Mouse (Mus musculus) heart, embryonic 10.5 days (tissue): ENCODE results near the gene Gpbp1l1. TPM values are rescaled to one million over a fixed set of nuclear protein-coding genes. Genes with fewer than 3 reads are reported as not detected.

Experiments
- DNase-seq: peaks from one replicate; pipeline ENCODE4 v3.0.0-alpha.2; 2017; ENCODE audit warnings: low spot score
- H3K27ac ChIP-seq: fragments of 300-500 bp; sonication (generic); 2 replicates; pipeline ENCODE4 v1.5.1; 2016; ENCODE audit warnings: mild to moderate bottlenecking
- H3K27me3 ChIP-seq: fragments of 300-500 bp; sonication (generic); 2 replicates; pipeline ENCODE4 v1.6.1; 2016; ENCODE audit warnings: mild to moderate bottlenecking; ENCODE audit not compliant: poor library complexity, insufficient read depth, severe bottlenecking
- H3K36me3 ChIP-seq: fragments of 300-500 bp; sonication (generic); 2 replicates; pipeline ENCODE4 v1.6.1; 2016; ENCODE audit warnings: mild to moderate bottlenecking, moderate library complexity
- H3K4me1 ChIP-seq: fragments of 300-500 bp; sonication (generic); 2 replicates; pipeline ENCODE4 v1.6.1; 2016; ENCODE audit warnings: mild to moderate bottlenecking
- H3K4me3 ChIP-seq: fragments of 300-500 bp; sonication (generic); 2 replicates; pipeline ENCODE4 v1.5.1; 2016; ENCODE audit warnings: mild to moderate bottlenecking, moderate library complexity
- H3K9me3 ChIP-seq: fragments of 300-500 bp; sonication (generic); 2 replicates; pipeline ENCODE4 v1.6.1; 2016; ENCODE audit warnings: mild to moderate bottlenecking, moderate library complexity
- WGBS: fragments of 180-500 bp; shearing (Covaris S2); methylation state at CpG from one replicate; pipeline ENCODE4 v1.1.7; 2016; 5-methylcytosine and 5-hydroxymethylcytosine counted together
- polyA plus RNA-seq: library from polyadenylated mRNA; unstranded; fragments of >200 nt; fragmentation: Nextera tagmentation; extraction: Ambion mirVana; gene quantifications from 2 replicates; pipeline ENCODE4 v1.2.1, GENCODE M21; 2016

Gene Gpbp1l1
- polyA plus RNA-seq, 1 experiment from 2014 or later = 16.8 TPM

DNA sequence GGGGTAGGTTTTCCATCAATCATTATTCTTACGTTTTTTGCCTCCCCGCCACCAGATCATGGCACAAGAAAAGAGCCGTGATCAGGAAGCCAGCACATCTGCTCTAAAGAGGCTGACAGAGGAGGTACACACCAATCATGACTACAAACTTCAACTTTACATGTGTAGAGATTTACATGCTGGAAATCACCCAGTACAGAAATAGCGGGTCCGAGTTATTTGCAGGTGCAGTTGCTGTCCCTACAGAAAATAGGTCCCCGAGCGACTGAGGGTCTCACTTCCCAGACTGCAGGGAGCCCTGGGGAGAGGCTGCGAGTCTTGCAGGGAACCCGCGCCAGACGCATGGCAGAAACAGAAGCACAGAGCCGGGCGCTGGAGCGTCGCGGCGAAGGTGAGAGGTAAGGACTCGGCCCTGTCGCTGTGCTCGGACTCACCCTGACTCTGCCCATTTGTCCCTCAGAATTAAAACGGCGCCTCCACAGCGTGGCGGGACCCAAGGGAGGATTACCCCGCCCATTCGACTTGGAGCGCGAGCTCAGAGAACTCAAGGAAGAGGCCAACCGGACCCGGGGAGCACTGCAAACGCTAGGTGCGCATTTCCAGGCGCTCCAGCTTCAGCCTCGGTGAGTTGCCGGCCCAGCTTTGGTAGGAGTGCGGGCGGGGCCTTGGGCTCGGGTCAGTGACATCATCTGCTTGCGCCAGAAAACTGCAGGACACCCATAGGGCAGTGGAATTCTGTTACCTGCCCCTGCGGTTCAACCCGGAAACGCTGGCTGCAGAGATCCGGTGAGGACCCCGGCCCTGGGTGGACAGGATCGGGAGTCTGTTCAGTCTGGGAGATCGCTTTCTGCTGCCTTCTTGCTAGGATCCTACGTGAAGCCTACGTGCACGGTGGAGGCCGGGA lies 39.8 kb downstream of the Gpbp1l1 start:
- H3K9me3 ChIP-seq = no peaks in the 10 kb centered on the region; the same call in 1 of the 2 replicates
- peaks cover 23% of the 10 kb centered on the region for H3K4me1 ChIP-seq
- WGBS = under 1% methylated on average over 50 of the region's 50 CpGs
- peak; percentile 97 for DNase-seq
- H3K4me3 ChIP-seq = peak overlapping the region; percentile 74
- peak overlapping the region; percentile 87 for H3K27ac ChIP-seq
- no peaks in the 10 kb centered on the region for H3K27me3 ChIP-seq
- peaks cover 49% of the 10 kb centered on the region for H3K36me3 ChIP-seq

DNA sequence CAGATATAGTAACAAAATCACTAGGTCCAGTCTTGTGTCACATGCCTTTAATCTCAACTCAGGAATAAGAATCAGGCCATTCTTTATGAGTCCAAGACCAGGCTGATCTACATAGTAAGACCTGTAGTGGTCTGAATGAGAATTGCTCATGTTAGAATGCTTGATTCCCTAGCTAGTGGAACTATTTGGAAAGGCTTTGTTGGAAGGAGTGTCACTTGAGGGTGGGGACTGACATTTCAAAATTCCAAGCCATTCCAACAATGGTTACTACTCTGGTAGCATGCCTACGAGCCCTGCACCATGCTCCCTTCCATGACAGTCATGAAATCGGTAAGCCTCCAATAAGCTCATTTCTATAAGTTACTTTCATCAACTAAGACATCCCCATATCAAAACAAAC lies 55.2 kb downstream of the Gpbp1l1 start:
- peaks cover 94% of the 10 kb centered on the region for H3K36me3 ChIP-seq
- WGBS = 91% methylated on average over 2 of the region's 2 CpGs
- no peaks in the 10 kb centered on the region for H3K4me1 ChIP-seq
- no peak overlapping the region for H3K27ac ChIP-seq
- no peak overlapping the region for H3K4me3 ChIP-seq
- no peaks in the 10 kb centered on the region for H3K27me3 ChIP-seq
- DNase-seq = no peak
- no peaks in the 10 kb centered on the region for H3K9me3 ChIP-seq

DNA sequence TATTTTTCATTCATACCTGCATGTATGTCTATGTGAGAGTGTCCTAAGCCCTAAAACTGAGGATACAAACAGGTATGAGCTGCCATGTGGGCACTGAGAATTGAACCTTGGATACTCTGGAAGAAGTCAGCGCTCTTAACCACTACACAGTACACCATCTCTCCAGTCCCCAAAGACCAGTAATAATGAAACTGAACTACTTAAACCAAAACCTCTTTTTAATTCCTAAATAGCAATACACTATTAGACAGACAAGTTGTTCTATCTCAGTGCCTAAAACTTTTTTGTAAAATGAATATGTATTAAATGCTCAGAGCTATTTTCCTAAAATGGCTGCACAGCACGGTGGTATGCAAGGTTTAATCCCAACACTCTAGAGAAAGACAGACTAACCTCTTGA lies 57.8 kb downstream of the Gpbp1l1 start:
- Histone ChIP-seq H3K27me3 (no peaks in the 10 kb centered on the region), H3K9me3 (no peaks in the 10 kb centered on the region), H3K4me1 (no peaks in the 10 kb centered on the region), H3K27ac (no peak overlapping the region), H3K4me3 (no peak overlapping the region), H3K36me3 (peaks cover 95% of the 10 kb centered on the region)
- DNase-seq = no peak
- 97% methylated on average over 2 of the region's 2 CpGs for WGBS

GRCm38 (mm10) chr4:116624831-116625230 lies 67.4 kb downstream of the Gpbp1l1 start:
- Histone ChIP-seq H3K9me3 (no peaks in the 10 kb centered on the region), H3K27ac (no peak overlapping the region), H3K27me3 (no peaks in the 10 kb centered on the region), H3K4me3 (no peak overlapping the region), H3K36me3 (peaks cover 47% of the 10 kb centered on the region), H3K4me1 (peaks cover 15% of the 10 kb centered on the region)
- no peak for DNase-seq
- 89% methylated on average over 4 of the region's 4 CpGs for WGBS

GRCm38 (mm10) chr4:116626658-116627358 lies 69.3 kb downstream of the Gpbp1l1 start:
- no peaks in the 10 kb centered on the region for H3K27me3 ChIP-seq
- H3K27ac ChIP-seq = peak overlapping the region; percentile 99
- WGBS = under 1% methylated on average over 53 of the region's 53 CpGs
- no peaks in the 10 kb centered on the region for H3K9me3 ChIP-seq
- H3K4me3 ChIP-seq = peak overlapping the region; percentile 98
- peaks cover 29% of the 10 kb centered on the region for H3K36me3 ChIP-seq
- DNase-seq = peak; percentile 97
- H3K4me1 ChIP-seq = peaks cover 15% of the 10 kb centered on the region

GRCm38 (mm10) chr4:116627359-116627716 lies 69.9 kb downstream of the Gpbp1l1 start:
- DNase-seq = peak; percentile 95
- peak overlapping the region; percentile 99 for H3K27ac ChIP-seq
- no peaks in the 10 kb centered on the region for H3K27me3 ChIP-seq
- under 1% methylated on average over 13 of the region's 13 CpGs for WGBS
- peaks cover 15% of the 10 kb centered on the region for H3K4me1 ChIP-seq
- peak overlapping the region; percentile 98 for H3K4me3 ChIP-seq
- no peaks in the 10 kb centered on the region for H3K9me3 ChIP-seq
- peaks cover 27% of the 10 kb centered on the region for H3K36me3 ChIP-seq

DNA sequence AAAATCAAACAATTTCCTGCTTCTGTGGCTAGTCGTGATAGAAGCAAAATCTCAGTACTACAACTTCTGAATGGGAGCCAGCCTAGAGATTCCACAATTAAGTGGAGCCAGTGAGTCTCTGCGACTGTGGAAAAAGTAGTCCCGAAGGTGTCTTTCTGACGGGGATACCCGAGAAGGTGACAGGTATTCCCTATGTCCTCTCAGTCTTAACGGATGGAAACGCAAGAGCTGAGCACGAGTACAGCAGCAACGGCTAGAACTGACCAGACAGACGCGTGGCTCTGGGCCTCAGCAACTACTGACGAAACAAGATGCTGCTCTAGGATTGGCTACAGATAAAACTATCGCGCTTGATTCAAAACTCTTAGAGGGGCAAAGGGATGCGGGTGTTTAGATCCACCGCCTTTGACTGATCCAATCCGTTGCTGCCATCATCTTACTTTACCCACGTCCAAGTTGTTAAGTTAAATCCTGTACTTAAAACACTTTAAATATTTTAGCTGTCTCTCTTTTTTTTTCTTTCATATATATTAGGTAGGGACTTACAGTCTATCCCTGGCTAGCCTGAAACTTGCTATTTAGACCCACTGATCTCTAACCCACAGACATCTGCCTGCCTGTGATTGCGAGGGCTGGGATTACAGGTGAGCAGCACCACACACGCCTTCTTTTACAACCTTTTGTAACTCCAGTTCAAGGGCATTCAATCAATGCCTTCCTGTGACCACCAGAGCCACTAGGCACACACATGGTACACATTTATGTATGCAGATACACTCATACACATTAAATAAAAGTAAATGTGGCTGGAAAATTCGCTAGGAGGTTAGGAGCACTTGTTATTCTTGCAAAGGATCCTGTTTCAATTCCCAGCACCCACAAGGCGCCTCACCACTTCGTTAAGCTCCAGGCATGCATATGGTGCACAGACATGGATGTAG lies 70.5 kb downstream of the Gpbp1l1 start, which contains the start of gene Nasp:
Gene Nasp, minus strand, starts transcription at position 220 of the 941 bp plus-strand sequence.
- Histone ChIP-seq H3K27ac (peak within 1 kb of the TSS; percentile 99), H3K36me3 (peaks cover 23% of the 10 kb centered on the region), H3K27me3 (no peaks in the 10 kb centered on the region), H3K4me1 (peaks cover 15% of the 10 kb centered on the region), H3K4me3 (peak within 1 kb of the TSS; percentile 98), H3K9me3 (no peaks in the 10 kb centered on the region)
- DNase-seq = peak; percentile 94
- WGBS = 8% methylated on average over 23 of the region's 23 CpGs

GRCm38 (mm10) chr4:116635197-116635596 lies 77.7 kb downstream of the Gpbp1l1 start:
- no peaks in the 10 kb centered on the region for H3K4me1 ChIP-seq
- H3K27ac ChIP-seq = no peak overlapping the region
- 90% methylated on average over 1 of the region's 1 CpGs for WGBS
- no peaks in the 10 kb centered on the region for H3K27me3 ChIP-seq
- H3K9me3 ChIP-seq = no peaks in the 10 kb centered on the region
- H3K36me3 ChIP-seq = peaks cover 70% of the 10 kb centered on the region
- H3K4me3 ChIP-seq = no peak overlapping the region
- DNase-seq = no peak

- DNase-seq = no peak
- Histone ChIP-seq H3K27ac (no peak overlapping the region), H3K4me3 (no peak overlapping the region), H3K27me3 (no peaks in the 10 kb centered on the region), H3K9me3 (no peaks in the 10 kb centered on the region), H3K36me3 (peaks cover 97% of the 10 kb centered on the region), H3K4me1 (no peaks in the 10 kb centered on the region)
- 94% methylated on average over 6 of the region's 6 CpGs for WGBS
Measured at GRCm38 (mm10) chr4:116638821-116639220, 81.4 kb downstream of the Gpbp1l1 start.

- Histone ChIP-seq H3K27ac (no peak overlapping the region), H3K27me3 (no peaks in the 10 kb centered on the region), H3K36me3 (peaks cover 91% of the 10 kb centered on the region), H3K9me3 (no peaks in the 10 kb centered on the region), H3K4me3 (no peak overlapping the region), H3K4me1 (peaks cover 5% of the 10 kb centered on the region; the same call in 1 of the 2 replicates)
- WGBS = 98% methylated on average over 1 of the region's 1 CpGs
- DNase-seq = no peak
Measured at GRCm38 (mm10) chr4:116642071-116642470, 84.6 kb downstream of the Gpbp1l1 start.
